Mouse (Mus musculus): ENCODE data around the gene Txlng.
A peak's percentile ranks its signal among the peaks of the same experiment; 100 is the strongest.
"Not testable (repeated sequence)": the region's sequence is repeated elsewhere in the genome, so short reads cannot be mapped to it uniquely, and the experiment has no call there.

The Txlng gene

GRCm38 (mm10) chrX:162829203-162829708 is at the start of gene Txlng:
Gene Txlng (minus strand): TSS chrX:162829454.
- DNase-seq (ENCODE audit: low read depth, low spot score) = peak; percentile 92

GRCm38 (mm10) chrX:162878236-162878635 is 49.0 kb upstream of the Txlng start:
- DNase-seq (ENCODE audit: low read depth, low spot score) = no peak

- DNase-seq (ENCODE audit: low read depth, low spot score) = no peak
Measured at GRCm38 (mm10) chrX:162873761-162874160, 44.5 kb upstream of the Txlng start.

- DNase-seq (ENCODE audit: low read depth, low spot score) = no peak
Measured at GRCm38 (mm10) chrX:162871734-162872517, 42.7 kb upstream of the Txlng start.

- DNase-seq (ENCODE audit: low read depth, low spot score) = no peak
Measured at GRCm38 (mm10) chrX:162868294-162868965, 39.2 kb upstream of the Txlng start.

- DNase-seq (ENCODE audit: low read depth, low spot score) = no peak
Measured at GRCm38 (mm10) chrX:162848682-162849081, 19.4 kb upstream of the Txlng start.

- DNase-seq (ENCODE audit: low read depth, low spot score) = no peak
Measured at GRCm38 (mm10) chrX:162845531-162845930, 16.3 kb upstream of the Txlng start.

GRCm38 (mm10) chrX:162844447-162845100 is 15.3 kb upstream of the Txlng start:
- no peak for DNase-seq (ENCODE audit: low read depth, low spot score)

GRCm38 (mm10) chrX:162832101-162832500 is 2.8 kb upstream of the Txlng start:
- DNase-seq (ENCODE audit: low read depth, low spot score) = no peak

- no peak for DNase-seq (ENCODE audit: low read depth, low spot score)
Measured at GRCm38 (mm10) chrX:162831542-162831941, 2.3 kb upstream of the Txlng start.

GRCm38 (mm10) chrX:162831036-162831435 is 1.8 kb upstream of the Txlng start:
- DNase-seq (ENCODE audit: low read depth, low spot score) = no peak

- not testable (repeated sequence) for DNase-seq (ENCODE audit: low read depth, low spot score)
Measured at GRCm38 (mm10) chrX:162830313-162830712, 1.1 kb upstream of the Txlng start.

- no peak for DNase-seq (ENCODE audit: low read depth, low spot score)
Measured at GRCm38 (mm10) chrX:162829741-162830140, 487 bp upstream of the Txlng start.

- DNase-seq (ENCODE audit: low read depth, low spot score) = no peak
Measured at GRCm38 (mm10) chrX:162828783-162829182, 471 bp downstream of the Txlng start.

GRCm38 (mm10) chrX:162828016-162828415 is 1.2 kb downstream of the Txlng start:
- DNase-seq (ENCODE audit: low read depth, low spot score) = no peak

GRCm38 (mm10) chrX:162800371-162800770 is 28.9 kb downstream of the Txlng start:
- peak; percentile 14 for DNase-seq (ENCODE audit: low read depth, low spot score)

- not testable (repeated sequence) for DNase-seq (ENCODE audit: low read depth, low spot score)
Measured at GRCm38 (mm10) chrX:162791392-162791791, 37.9 kb downstream of the Txlng start.

GRCm38 (mm10) chrX:162788372-162788771 is 40.9 kb downstream of the Txlng start:
- DNase-seq (ENCODE audit: low read depth, low spot score) = no peak

- no peak for DNase-seq (ENCODE audit: low read depth, low spot score)
Measured at GRCm38 (mm10) chrX:162770726-162771125, 58.5 kb downstream of the Txlng start.

GRCm38 (mm10) chrX:162761716-162762395 is 67.4 kb downstream of the Txlng start:
- DNase-seq (ENCODE audit: low read depth, low spot score) = no peak

GRCm38 (mm10) chrX:162760958-162761515 is 68.2 kb downstream of the Txlng start:
- no peak for DNase-seq (ENCODE audit: low read depth, low spot score)

Measured in embryo, embryonic 11.5 days (tissue).